Mouse (Mus musculus) C2C12 (cell line): ENCODE data around the gene Rtl6. TPM values are rescaled to one million over a fixed set of nuclear protein-coding genes. Genes with fewer than 3 reads are reported as not detected.

Experiments
- H3K27me3 ChIP-seq: one replicate; pipeline ENCODE4 v1.6.1; 2011; ENCODE audit not compliant: control insufficient read depth, insufficient read depth, insufficient read length
- H3K36me3 ChIP-seq: one replicate; pipeline ENCODE4 v1.6.1; 2011; ENCODE audit not compliant: control insufficient read depth, insufficient read depth
- H3K4me3 ChIP-seq: one replicate; pipeline ENCODE4 v1.5.1; 2011; ENCODE audit warnings: mild to moderate bottlenecking, control low read depth; ENCODE audit not compliant: poor library complexity, insufficient read depth, severe bottlenecking
- H3K79me2 ChIP-seq: one replicate; pipeline ENCODE4 v1.6.1; 2011; ENCODE audit not compliant: control insufficient read depth, insufficient read depth
- H3K79me3 ChIP-seq: one replicate; pipeline ENCODE4 v1.6.1; 2011; ENCODE audit warnings: low read depth, control low read depth
- H3ac ChIP-seq: one replicate; pipeline ENCODE3; 2011; ENCODE audit warnings: low read depth; ENCODE audit not compliant: control insufficient read depth, insufficient read length
- CEBPB ChIP-seq: IDR thresholded peaks from one replicate; pipeline ENCODE4 v1.6.1; 2011; ENCODE audit warnings: low read depth, mild to moderate bottlenecking, control low read depth, moderate library complexity
- CTCF ChIP-seq: IDR thresholded peaks from one replicate; pipeline ENCODE4 v1.5.1; 2011; ENCODE audit not compliant: control insufficient read depth, insufficient read depth, insufficient read length
- FOSL1 ChIP-seq: IDR thresholded peaks from one replicate; pipeline ENCODE4 v1.8.0; 2011; ENCODE audit warnings: mild to moderate bottlenecking, low read length; ENCODE audit not compliant: poor library complexity, insufficient read depth, severe bottlenecking
- MAX ChIP-seq: IDR thresholded peaks from one replicate; pipeline ENCODE4 v1.6.1; 2011; ENCODE audit warnings: mild to moderate bottlenecking, control low read depth
- MYOD1 ChIP-seq: IDR thresholded peaks from one replicate; pipeline ENCODE4 v1.6.1; 2011; ENCODE audit warnings: low read depth; ENCODE audit not compliant: control insufficient read depth, insufficient read length
- MYOG ChIP-seq: IDR thresholded peaks from one replicate; pipeline ENCODE4 v1.6.1; 2011; ENCODE audit not compliant: control insufficient read depth, insufficient read length; ENCODE audit errors: extremely low read depth
- USF1 ChIP-seq: IDR thresholded peaks from one replicate; pipeline ENCODE4 v1.6.1; 2011; ENCODE audit warnings: low read depth, mild to moderate bottlenecking, control low read depth, moderate library complexity
- polyA plus RNA-seq: library from polyadenylated mRNA; unstranded; fragments of >200 nt; fragmentation: generic; extraction: Trizol; gene quantifications from one replicate; pipeline ENCODE4 v1.2.1, GENCODE M21; 2012; ENCODE audit warnings: missing spikeins

Rtl6 gene
- polyA plus RNA-seq, 1 experiment = 0.01 TPM

GRCm38 (mm10) chr15:84504895-84505294 lies 52.7 kb downstream of the Rtl6 start:
- H3K36me3 ChIP-seq = no peaks in the 10 kb centered on the region
- TF ChIP-seq MYOG (no peak), CEBPB (no peak), USF1 (no peak), CTCF (no peak), MYOD1 (no peak), FOSL1 (no peak), MAX (no peak)
- peaks cover 13% of the 10 kb centered on the region for H3K27me3 ChIP-seq
- H3ac ChIP-seq = no peak overlapping the region
- no peaks in the 10 kb centered on the region for H3K79me2 ChIP-seq
- H3K4me3 ChIP-seq = no peak overlapping the region
- no peaks in the 10 kb centered on the region for H3K79me3 ChIP-seq

Other genes starting within 250 kb of the Rtl6 start
- 0.09 TPM for gene Parvg, start 233.8 kb downstream of the Rtl6 start, polyA plus RNA-seq
- not detected for gene Shisal1, start 110.7 kb downstream of the Rtl6 start, polyA plus RNA-seq
- gene Prr5, start 111.8 kb upstream of the Rtl6 start, polyA plus RNA-seq = 9.9 TPM
- not detected for gene Arhgap8, start 162.2 kb upstream of the Rtl6 start, polyA plus RNA-seq